Mouse (Mus musculus) erythroblast, embryonic 14.5 days (primary cell): Measurements from ENCODE around the gene H2afy2. TPM values are rescaled to one million over a fixed set of nuclear protein-coding genes. Genes with fewer than 3 reads are reported as not detected.

Source experiments
- H3K27me3 ChIP-seq: 2 replicates; pipeline ENCODE4 v1.6.1; 2012; ENCODE audit warnings: inconsistent platforms; ENCODE audit not compliant: control insufficient read depth
- H3K36me3 ChIP-seq: 2 replicates; pipeline ENCODE4 v1.6.1; 2012; ENCODE audit warnings: mild to moderate bottlenecking, inconsistent platforms; ENCODE audit not compliant: control insufficient read depth
- H3K4me1 ChIP-seq: 2 replicates; pipeline ENCODE4 v1.6.1; 2012; ENCODE audit warnings: inconsistent platforms; ENCODE audit not compliant: control insufficient read depth
- H3K4me3 ChIP-seq: replicated peaks from 2 replicates; pipeline ENCODE3; 2012; ENCODE audit warnings: moderate library complexity, mild to moderate bottlenecking, inconsistent platforms
- H3K9me3 ChIP-seq: 2 replicates; pipeline ENCODE4 v1.6.1; 2012; ENCODE audit warnings: low read length, inconsistent platforms, mixed read lengths; ENCODE audit not compliant: control insufficient read depth
- GATA1 ChIP-seq: IDR thresholded peaks from 2 replicates; pipeline ENCODE4 v1.6.1; 2012; ENCODE audit warnings: low read length, inconsistent platforms, mixed read lengths
- TAL1 ChIP-seq: IDR thresholded peaks from 3 replicates; pipeline ENCODE4 v1.6.1; 2012; ENCODE audit warnings: low read length, inconsistent platforms, mixed read lengths
- polyA plus RNA-seq: library from polyadenylated mRNA; stranded (reverse); fragments of >175 nt; gene quantifications from 2 replicates; pipeline ENCODE4 v1.2.3, GENCODE M21; 2012

Gene H2afy2
- polyA plus RNA-seq, 1 experiment = not detected

DNA sequence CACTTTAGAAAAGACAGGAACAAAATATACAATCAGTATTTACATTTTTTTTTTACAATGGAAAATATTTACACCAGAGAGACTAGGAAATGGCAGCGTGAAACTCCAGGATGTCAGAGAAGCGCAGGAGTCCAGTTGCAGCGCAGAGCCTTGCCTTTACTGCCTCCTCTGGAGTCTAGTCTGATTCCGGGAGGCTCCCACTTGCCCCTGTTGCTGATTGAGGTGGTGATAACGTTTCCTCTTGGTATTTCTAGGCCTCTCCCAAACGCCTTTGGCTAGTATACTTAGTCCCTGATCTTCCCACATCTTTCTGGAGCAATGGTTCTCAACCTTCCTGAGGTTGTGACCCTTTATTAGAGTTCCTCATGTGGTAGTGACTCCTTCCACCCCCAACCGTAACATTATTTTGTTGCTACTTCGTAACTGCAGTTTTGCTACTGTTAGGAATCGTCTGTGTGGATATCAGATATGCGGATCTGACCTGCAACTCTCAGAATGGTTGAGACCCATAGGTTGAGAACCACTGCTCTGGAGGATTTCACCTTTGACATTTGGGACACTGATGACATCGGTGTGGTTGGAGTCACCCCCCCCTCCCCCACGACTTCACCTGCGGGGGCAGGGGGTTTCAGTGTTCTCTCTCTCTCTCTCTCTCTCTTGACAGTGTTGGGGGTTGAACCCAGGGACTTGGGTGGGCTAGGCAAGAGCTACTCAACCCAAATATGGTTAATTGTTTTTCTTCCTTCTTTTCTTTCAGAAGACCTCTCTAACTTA is 42.2 kb upstream of the H2afy2 start:
- Histone ChIP-seq H3K4me1 (no peaks in the 10 kb centered on the region), H3K36me3 (no peaks in the 10 kb centered on the region), H3K4me3 (no peak overlapping the region), H3K27me3 (no peaks in the 10 kb centered on the region), H3K9me3 (no peaks in the 10 kb centered on the region)
- TF ChIP-seq GATA1 (no peak), TAL1 (no peak)

DNA sequence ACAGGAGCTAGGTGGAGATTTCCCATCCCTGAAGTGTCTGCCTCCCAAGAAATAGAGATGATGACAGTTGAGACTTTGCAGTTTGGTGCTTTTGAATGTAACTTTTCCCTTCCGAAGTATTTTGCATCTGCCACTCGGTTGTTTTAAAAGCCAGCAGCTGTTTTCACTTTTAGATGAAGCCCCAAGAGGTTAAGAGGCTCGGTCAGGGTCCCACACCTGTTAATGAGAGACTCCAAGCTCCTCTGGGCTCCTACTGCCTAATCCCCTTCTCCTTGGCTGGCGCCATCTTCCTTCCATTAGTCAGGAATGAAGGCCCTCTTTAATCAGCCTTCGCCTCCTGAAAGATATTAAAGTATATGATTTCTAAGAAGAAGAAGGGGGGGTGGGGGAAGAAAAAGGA is 41.6 kb upstream of the H2afy2 start:
- H3K4me3 ChIP-seq = no peak overlapping the region
- no peaks in the 10 kb centered on the region for H3K9me3 ChIP-seq
- no peak for TF ChIP-seq TAL1
- TF ChIP-seq GATA1 = no peak
- H3K27me3 ChIP-seq = no peaks in the 10 kb centered on the region
- no peaks in the 10 kb centered on the region for H3K4me1 ChIP-seq
- H3K36me3 ChIP-seq = no peaks in the 10 kb centered on the region

- Histone ChIP-seq H3K4me3 (no peak overlapping the region), H3K9me3 (no peaks in the 10 kb centered on the region), H3K4me1 (no peaks in the 10 kb centered on the region), H3K36me3 (no peaks in the 10 kb centered on the region), H3K27me3 (no peaks in the 10 kb centered on the region)
- TF ChIP-seq GATA1 = no peak
- TF ChIP-seq TAL1 = no peak
These were observed 39.8 kb upstream of the H2afy2 start for GRCm38 (mm10) chr10:61823731-61824115.

- Histone ChIP-seq H3K4me3 (no peak overlapping the region), H3K36me3 (no peaks in the 10 kb centered on the region), H3K4me1 (no peaks in the 10 kb centered on the region), H3K27me3 (no peaks in the 10 kb centered on the region), H3K9me3 (no peaks in the 10 kb centered on the region)
- TF ChIP-seq TAL1 (no peak), GATA1 (no peak)
These were observed 39.2 kb upstream of the H2afy2 start for GRCm38 (mm10) chr10:61822968-61823730.

DNA sequence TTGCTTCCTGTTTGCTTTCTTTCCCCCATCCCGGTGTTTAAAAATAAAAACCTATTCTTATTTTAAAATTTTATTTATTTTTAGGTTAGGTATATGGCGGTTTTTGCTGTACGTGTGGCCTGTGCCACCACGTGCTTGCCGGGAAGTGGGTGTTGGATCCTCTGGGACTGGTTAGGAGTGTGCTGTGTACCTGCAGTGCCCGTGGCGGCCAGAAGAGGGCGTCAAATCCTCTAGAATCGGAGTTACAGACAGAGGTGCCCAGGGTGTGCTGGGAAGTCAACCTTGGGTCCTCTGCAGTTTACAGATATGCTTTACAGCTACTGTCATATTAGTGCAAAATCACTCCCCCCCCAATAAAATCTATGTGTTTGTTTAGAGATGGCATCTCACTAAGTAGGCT is 36.1 kb upstream of the H2afy2 start:
- no peaks in the 10 kb centered on the region for H3K4me1 ChIP-seq
- no peaks in the 10 kb centered on the region for H3K9me3 ChIP-seq
- no peak overlapping the region for H3K4me3 ChIP-seq
- TF ChIP-seq GATA1 (no peak), TAL1 (no peak)
- H3K36me3 ChIP-seq = no peaks in the 10 kb centered on the region
- H3K27me3 ChIP-seq = no peaks in the 10 kb centered on the region

GRCm38 (mm10) chr10:61811987-61812386 is 28.0 kb upstream of the H2afy2 start:
- Histone ChIP-seq H3K4me3 (no peak overlapping the region), H3K4me1 (no peaks in the 10 kb centered on the region), H3K9me3 (peaks cover 3% of the 10 kb centered on the region; the same call in 1 of the 2 replicates), H3K36me3 (no peaks in the 10 kb centered on the region), H3K27me3 (no peaks in the 10 kb centered on the region)
- no peak for TF ChIP-seq TAL1
- no peak for TF ChIP-seq GATA1

- Histone ChIP-seq H3K4me3 (no peak overlapping the region), H3K9me3 (0 out of 2 replicates have a peak, but pooled peaks cover 2% of the 10 kb centered on the region), H3K36me3 (no peaks in the 10 kb centered on the region), H3K27me3 (no peaks in the 10 kb centered on the region), H3K4me1 (no peaks in the 10 kb centered on the region)
- TF ChIP-seq TAL1 (no peak), GATA1 (no peak)
These were observed 14.2 kb upstream of the H2afy2 start for GRCm38 (mm10) chr10:61798133-61798576.

DNA sequence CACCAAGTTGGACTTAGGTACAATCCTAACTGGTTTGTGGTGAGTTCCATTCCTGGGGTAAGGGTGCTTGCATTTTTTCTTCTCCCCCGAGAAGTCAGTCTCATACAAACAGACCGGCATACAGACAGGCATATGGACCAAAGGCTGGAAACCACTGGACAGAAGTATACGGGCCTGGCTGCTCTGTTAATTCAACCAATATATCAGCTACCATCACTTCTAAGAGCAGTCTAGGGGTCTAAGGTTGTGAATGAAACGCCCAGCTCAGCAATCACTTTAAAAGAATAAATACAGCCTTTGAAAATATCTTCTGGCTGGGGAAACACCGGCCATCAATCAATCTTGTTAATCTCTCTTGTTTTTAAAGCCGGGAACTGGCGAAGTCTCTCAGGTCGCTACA is 11.5 kb upstream of the H2afy2 start:
- Histone ChIP-seq H3K4me3 (no peak overlapping the region), H3K9me3 (0 out of 2 replicates have a peak, but pooled peaks cover under 1% of the 10 kb centered on the region), H3K36me3 (no peaks in the 10 kb centered on the region), H3K4me1 (no peaks in the 10 kb centered on the region), H3K27me3 (no peaks in the 10 kb centered on the region)
- no peak for TF ChIP-seq GATA1
- no peak for TF ChIP-seq TAL1

DNA sequence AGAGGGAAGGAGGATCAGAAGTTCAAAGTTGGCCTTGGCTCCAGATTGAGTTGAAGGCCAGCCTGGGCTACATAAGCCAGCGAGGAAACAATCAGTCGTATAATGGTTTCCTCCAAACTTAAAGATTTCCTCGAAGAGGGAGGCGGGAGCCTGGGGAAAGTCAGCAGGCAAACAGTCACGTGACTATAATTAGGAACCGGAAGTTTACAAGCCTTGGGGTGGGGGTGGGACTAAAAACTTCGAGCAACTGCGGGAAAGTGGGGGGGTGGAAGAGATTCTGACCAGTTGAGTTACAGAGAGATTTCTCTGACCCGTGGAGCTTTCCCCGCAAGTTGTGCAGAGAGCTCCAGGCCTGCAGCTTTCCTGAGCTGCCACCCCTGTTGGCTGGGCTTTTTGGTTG is 11.0 kb upstream of the H2afy2 start:
- no peak overlapping the region for H3K4me3 ChIP-seq
- H3K27me3 ChIP-seq = no peaks in the 10 kb centered on the region
- H3K36me3 ChIP-seq = no peaks in the 10 kb centered on the region
- no peaks in the 10 kb centered on the region for H3K4me1 ChIP-seq
- TF ChIP-seq TAL1 (no peak), GATA1 (no peak)
- no peaks in the 10 kb centered on the region for H3K9me3 ChIP-seq
